Mouse (Mus musculus) CD4-positive naive resting alpha-beta T cell, adult 57 days (primary cell): ENCODE results near the gene Myo1h. TPM values are rescaled to one million over a fixed set of nuclear protein-coding genes. Genes with fewer than 3 reads are reported as not detected.

ENCODE experiments used
- total RNA-seq: library from RNA; stranded (reverse); gene quantifications from one replicate; pipeline ENCODE4 v1.2.4, GENCODE M21; 2023

The Myo1h gene
- total RNA-seq: 14.2 TPM

GRCm38 (mm10) chr5:114288874-114289273 is at the start of gene Myo1h:
Myo1h (plus strand) TSS chr5:114289166.

GRCm38 (mm10) chr5:114273693-114274402 is 15.1 kb upstream of the Myo1h start, which contains the start of gene Foxn4:
Foxn4 (minus strand) TSS chr5:114273807.

GRCm38 (mm10) chr5:114380209-114381012 is 91.4 kb downstream of the Myo1h start, which contains the start of the genes Kctd10 and Ube3b:
Kctd10 (minus strand) TSS chr5:114380508.
Ube3b (plus strand) TSS chr5:114380607.

Other genes starting within 250 kb of the Myo1h start
- gene Usp30, start 223.7 kb upstream of the Myo1h start, total RNA-seq: 20.5 TPM
- not detected for gene Svop, start 197.6 kb upstream of the Myo1h start, total RNA-seq
- 8.2 TPM for gene Alkbh2, start 160.9 kb upstream of the Myo1h start, total RNA-seq
- 12.9 TPM for gene Ung, start 158.8 kb upstream of the Myo1h start, total RNA-seq
- gene Acacb, start 142.6 kb upstream of the Myo1h start, total RNA-seq: 13.8 TPM
- gene Foxn4, start 15.4 kb upstream of the Myo1h start, total RNA-seq: not detected
- 110 TPM for gene Kctd10, start 91.3 kb downstream of the Myo1h start, total RNA-seq
- 62.7 TPM for gene Ube3b, start 91.4 kb downstream of the Myo1h start, total RNA-seq
- gene Mmab, start 154.9 kb downstream of the Myo1h start, total RNA-seq: 8.6 TPM
- 21.2 TPM for gene Mvk, start 155.1 kb downstream of the Myo1h start, total RNA-seq